Mouse (Mus musculus): ENCODE measurements around the gene Evx2. TPM values are rescaled to one million over a fixed set of nuclear protein-coding genes. Genes with fewer than 3 reads are reported as not detected.

Evx2 gene
- total and polyA plus RNA-seq, 2 experiments from 2014 or later: not detected

- Histone ChIP-seq H3K9ac (no peak within 1 kb of the TSS), H3K4me1 (ENCODE audit: insufficient read depth) (no peaks in the 10 kb centered on the region), H3K27ac (ENCODE audit: low read depth, low read length) (no peak within 1 kb of the TSS), H3K27me3 (ENCODE audit: insufficient read depth, low read length) (peaks cover 97% of the 10 kb centered on the region), H3K4me2 (ENCODE audit: low read depth) (no peak within 1 kb of the TSS), H3K9me3 (ENCODE audit: low read length) (no peaks in the 10 kb centered on the region), H3K36me3 (ENCODE audit: insufficient read depth) (no peaks in the 10 kb centered on the region), H3K4me3 (ENCODE audit: low read depth, low read length) (no peak within 1 kb of the TSS)
- 2% methylated on average over 47 of the region's 47 CpGs for WGBS
- TF ChIP-seq CTCF (IDR thresholded peaks at IDR 0.05; ENCODE audit: low read depth): no peak
- DNase-seq (no peak), ATAC-seq (no peak)
Observed at GRCm38 (mm10) chr2:74674881-74675665, 15.7 kb upstream of the Evx2 start, which contains the start of gene Hoxd12. Gene Hoxd12 (plus strand): TSS chr2:74675013.

GRCm38 (mm10) chr2:74673835-74674425, 14.6 kb upstream of the Evx2 start:
- Histone ChIP-seq H3K4me3 (ENCODE audit: low read depth, low read length) (no peak overlapping the region), H3K9me3 (ENCODE audit: low read length) (no peaks in the 10 kb centered on the region), H3K36me3 (ENCODE audit: insufficient read depth) (no peaks in the 10 kb centered on the region), H3K4me2 (ENCODE audit: low read depth) (no peak overlapping the region), H3K27me3 (ENCODE audit: insufficient read depth, low read length) (peaks cover 96% of the 10 kb centered on the region), H3K4me1 (ENCODE audit: insufficient read depth) (no peaks in the 10 kb centered on the region), H3K9ac (no peak overlapping the region), H3K27ac (ENCODE audit: low read depth, low read length) (no peak overlapping the region)
- DNase-seq: no peak
- TF ChIP-seq CTCF (IDR thresholded peaks at IDR 0.05; ENCODE audit: low read depth): no peak
- no peak for ATAC-seq
- 2% methylated on average over 24 of the region's 24 CpGs for WGBS

DNA sequence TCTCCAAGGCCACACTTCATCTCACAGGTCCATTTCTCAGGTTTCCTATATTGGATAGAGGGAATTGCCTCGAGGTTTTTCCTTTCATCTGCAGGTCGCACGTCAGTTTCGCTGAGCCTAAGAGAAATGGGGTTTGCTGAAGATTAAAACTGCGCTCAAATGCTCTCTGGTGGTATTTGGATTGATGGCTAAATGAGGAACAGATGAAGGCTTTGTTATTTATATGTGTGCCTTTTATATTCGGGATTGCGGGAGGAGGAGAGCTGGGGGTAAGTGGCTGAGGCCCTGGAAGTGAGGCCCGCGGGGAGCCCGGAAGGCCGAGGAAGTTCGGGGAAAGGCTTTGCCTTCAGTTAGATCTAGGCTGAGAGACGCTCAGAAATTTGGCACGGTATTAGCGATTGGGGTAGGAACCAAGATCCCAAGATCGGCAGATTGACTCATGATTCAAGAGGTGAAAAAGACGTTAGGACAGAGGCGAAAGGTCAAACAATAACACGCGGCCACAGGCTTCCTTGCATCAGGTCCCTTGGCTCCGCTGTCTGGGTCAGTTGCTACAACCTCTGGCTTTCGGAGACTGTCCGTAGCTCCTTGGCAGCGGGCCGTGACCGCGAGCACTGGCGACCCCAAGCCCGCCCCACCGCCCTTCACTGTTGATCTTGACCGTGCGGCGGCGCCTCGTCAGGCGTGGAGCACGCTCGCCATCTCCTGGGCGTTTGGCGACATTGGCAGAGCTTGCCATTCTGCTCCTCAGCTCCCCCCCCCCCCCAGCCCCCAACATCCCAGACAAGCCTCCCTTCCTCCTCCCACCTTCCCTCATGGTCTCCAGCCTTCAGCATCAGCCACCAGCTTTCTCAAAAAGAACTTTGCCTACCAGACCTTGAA, 13.4 kb upstream of the Evx2 start:
- H3K36me3 ChIP-seq (ENCODE audit: insufficient read depth): no peaks in the 10 kb centered on the region
- H3K4me2 ChIP-seq (ENCODE audit: low read depth): peak overlapping the region; percentile 38; the same call in 1 of the 2 replicates
- peak overlapping the region; percentile 23 for H3K4me3 ChIP-seq (ENCODE audit: low read depth, low read length)
- H3K27me3 ChIP-seq (ENCODE audit: insufficient read depth, low read length): peaks cover 97% of the 10 kb centered on the region
- ATAC-seq: peak; percentile 65; the same call in 1 of the 2 replicates
- no peak overlapping the region for H3K9ac ChIP-seq
- TF ChIP-seq CTCF (IDR thresholded peaks at IDR 0.05; ENCODE audit: low read depth): peak; percentile 80
- H3K27ac ChIP-seq (ENCODE audit: low read depth, low read length): no peak overlapping the region
- H3K9me3 ChIP-seq (ENCODE audit: low read length): no peaks in the 10 kb centered on the region
- WGBS: 6% methylated on average over 40 of the region's 40 CpGs
- no peak for DNase-seq
- H3K4me1 ChIP-seq (ENCODE audit: insufficient read depth): no peaks in the 10 kb centered on the region

- Histone ChIP-seq H3K9me3 (ENCODE audit: low read length) (no peaks in the 10 kb centered on the region), H3K4me2 (ENCODE audit: low read depth) (no peak overlapping the region), H3K9ac (no peak overlapping the region), H3K27ac (ENCODE audit: low read depth, low read length) (no peak overlapping the region), H3K4me1 (ENCODE audit: insufficient read depth) (no peaks in the 10 kb centered on the region), H3K4me3 (ENCODE audit: low read depth, low read length) (no peak overlapping the region), H3K36me3 (ENCODE audit: insufficient read depth) (no peaks in the 10 kb centered on the region), H3K27me3 (ENCODE audit: insufficient read depth, low read length) (peaks cover 97% of the 10 kb centered on the region)
- WGBS: 9% methylated on average over 5 of the region's 5 CpGs
- no peak for TF ChIP-seq CTCF (IDR thresholded peaks at IDR 0.05; ENCODE audit: low read depth)
- DNase-seq (no peak), ATAC-seq (no peak)
Observed at GRCm38 (mm10) chr2:74671847-74672246, 12.5 kb upstream of the Evx2 start.

- no peak for DNase-seq
- no peaks in the 10 kb centered on the region for H3K4me1 ChIP-seq (ENCODE audit: insufficient read depth)
- no peak overlapping the region for H3K27ac ChIP-seq (ENCODE audit: low read depth, low read length)
- no peak for TF ChIP-seq CTCF (IDR thresholded peaks at IDR 0.05; ENCODE audit: low read depth)
- no peak overlapping the region for H3K4me3 ChIP-seq (ENCODE audit: low read depth, low read length)
- ATAC-seq: no peak
- no peaks in the 10 kb centered on the region for H3K9me3 ChIP-seq (ENCODE audit: low read length)
- H3K27me3 ChIP-seq (ENCODE audit: insufficient read depth, low read length): peaks cover 96% of the 10 kb centered on the region
- H3K4me2 ChIP-seq (ENCODE audit: low read depth): no peak overlapping the region
- WGBS: 4% methylated on average over 3 of the region's 3 CpGs
- H3K9ac ChIP-seq: no peak overlapping the region
- H3K36me3 ChIP-seq (ENCODE audit: insufficient read depth): no peaks in the 10 kb centered on the region
Observed at GRCm38 (mm10) chr2:74670632-74671188, 11.4 kb upstream of the Evx2 start.

GRCm38 (mm10) chr2:74669650-74670235, 10.4 kb upstream of the Evx2 start:
- no peaks in the 10 kb centered on the region for H3K36me3 ChIP-seq (ENCODE audit: insufficient read depth)
- no peak for DNase-seq
- H3K27me3 ChIP-seq (ENCODE audit: insufficient read depth, low read length): peaks cover 95% of the 10 kb centered on the region
- H3K9me3 ChIP-seq (ENCODE audit: low read length): no peaks in the 10 kb centered on the region
- H3K27ac ChIP-seq (ENCODE audit: low read depth, low read length): no peak overlapping the region
- ATAC-seq: no peak
- no peak overlapping the region for H3K4me3 ChIP-seq (ENCODE audit: low read depth, low read length)
- no peaks in the 10 kb centered on the region for H3K4me1 ChIP-seq (ENCODE audit: insufficient read depth)
- WGBS: 4% methylated on average over 14 of the region's 14 CpGs
- no peak for TF ChIP-seq CTCF (IDR thresholded peaks at IDR 0.05; ENCODE audit: low read depth)
- no peak overlapping the region for H3K9ac ChIP-seq
- no peak overlapping the region for H3K4me2 ChIP-seq (ENCODE audit: low read depth)

Measured in forebrain, postnatal 0 days (tissue).